Mouse (Mus musculus) ZHBTc4 (cell line): ENCODE data around the gene Bdp1.
"Not testable (repeated sequence)": the region's sequence is repeated elsewhere in the genome, so short reads cannot be mapped to it uniquely, and the experiment has no call there.

Experiments
- DNase-seq: peaks from one replicate; pipeline ENCODE4 v3.0.0-alpha.2; 2011; ENCODE audit warnings: low read depth, low spot score

Gene Bdp1

DNA sequence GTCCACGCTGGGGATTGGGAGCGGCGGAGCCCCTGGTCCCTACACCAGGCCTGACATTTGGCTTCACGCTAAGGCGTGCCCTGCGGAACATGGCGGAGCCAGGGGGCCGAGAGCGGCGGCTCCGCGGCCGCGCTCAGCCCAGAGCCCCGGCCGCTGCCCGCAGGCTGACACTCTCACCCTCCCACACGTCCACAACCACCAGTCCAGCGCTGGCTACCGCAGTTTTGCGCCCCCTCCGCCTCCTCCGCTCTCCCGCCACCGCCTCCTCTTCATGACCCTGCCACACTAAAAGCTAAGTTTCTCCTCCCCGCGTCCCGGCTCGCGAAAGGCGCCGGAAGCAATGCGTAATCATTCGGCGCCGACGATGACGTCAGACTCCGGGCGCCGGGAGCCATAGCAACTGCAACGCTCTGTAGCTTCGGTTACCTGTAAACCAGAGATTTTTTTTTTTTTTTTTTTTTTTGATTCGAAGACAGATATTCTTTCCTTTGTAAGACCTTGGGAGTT lies at the start of gene Bdp1:
Bdp1 (minus strand) TSS at position 323 of the 507 bp plus-strand sequence.
- peak; percentile 96 for DNase-seq

DNA sequence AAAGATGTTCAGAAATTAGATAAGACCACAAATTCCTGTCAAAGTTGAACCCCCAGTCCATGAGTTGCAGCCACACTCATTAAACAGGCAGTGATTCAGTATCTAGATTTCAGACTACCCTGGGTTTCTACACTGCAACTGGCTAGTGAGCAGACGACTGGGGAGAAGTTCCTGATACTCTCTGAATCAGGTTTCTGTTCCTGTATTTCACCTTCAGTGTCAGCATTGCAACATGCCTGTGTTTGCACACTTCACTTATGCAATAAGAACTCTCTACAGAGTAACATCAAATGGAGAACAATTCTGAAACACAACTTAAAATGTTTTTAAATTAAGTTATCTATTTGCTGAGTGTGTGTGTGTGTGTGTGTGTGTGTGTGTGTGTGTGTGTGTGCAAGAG lies 48.8 kb upstream of the Bdp1 start:
- DNase-seq: no peak

- DNase-seq: peak; percentile 16
Measured at GRCm38 (mm10) chr13:100141646-100142314, 37.9 kb upstream of the Bdp1 start.

GRCm38 (mm10) chr13:100125258-100125643 lies 21.4 kb upstream of the Bdp1 start:
- DNase-seq: peak; percentile 21

DNA sequence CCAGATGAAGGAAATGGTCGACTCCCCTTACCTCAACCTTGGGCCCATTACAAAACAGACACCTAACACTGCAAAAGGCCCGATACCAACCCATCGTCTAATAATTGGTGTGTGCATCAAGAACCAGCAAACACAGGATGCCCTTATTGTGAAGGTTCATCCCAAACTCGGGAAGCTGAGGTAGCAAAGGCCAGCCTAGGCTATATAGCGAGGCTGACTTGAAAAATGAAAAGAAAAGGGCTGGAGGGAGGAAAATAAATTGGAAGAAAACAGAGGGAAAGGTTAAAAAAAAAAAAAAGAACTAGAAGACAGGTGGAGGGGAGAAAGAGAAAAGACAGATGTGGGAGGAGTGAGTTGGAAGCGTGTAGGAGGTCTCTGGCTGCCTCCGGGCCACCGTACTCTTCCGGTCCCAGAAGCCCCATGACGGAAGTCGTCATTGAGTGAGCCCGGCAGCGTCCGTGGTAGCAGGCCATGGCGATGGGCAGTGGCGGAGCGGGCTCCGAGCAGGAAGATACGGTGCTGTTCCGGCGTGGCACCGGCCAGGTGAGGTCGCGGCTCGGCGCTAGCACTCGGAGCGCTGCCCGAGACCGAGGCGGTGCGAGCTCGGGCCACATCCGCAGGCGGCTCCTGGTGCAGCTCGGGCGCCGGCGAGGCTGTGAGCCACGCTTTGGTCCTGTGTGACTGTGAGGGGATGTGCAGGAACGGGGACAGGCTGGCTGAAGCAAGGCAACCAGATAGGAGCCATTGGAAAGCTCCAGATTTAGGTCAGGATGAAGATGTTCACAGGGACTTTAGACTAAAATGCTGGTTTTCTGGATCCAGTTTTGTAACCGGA lies 20.8 kb upstream of the Bdp1 start, which contains the start of gene Smn1:
Smn1 (plus strand) TSS at position 430 of the 835 bp plus-strand sequence.
- DNase-seq: peak; percentile 95

GRCm38 (mm10) chr13:100123970-100124369 lies 20.1 kb upstream of the Bdp1 start:
- DNase-seq: no peak

DNA sequence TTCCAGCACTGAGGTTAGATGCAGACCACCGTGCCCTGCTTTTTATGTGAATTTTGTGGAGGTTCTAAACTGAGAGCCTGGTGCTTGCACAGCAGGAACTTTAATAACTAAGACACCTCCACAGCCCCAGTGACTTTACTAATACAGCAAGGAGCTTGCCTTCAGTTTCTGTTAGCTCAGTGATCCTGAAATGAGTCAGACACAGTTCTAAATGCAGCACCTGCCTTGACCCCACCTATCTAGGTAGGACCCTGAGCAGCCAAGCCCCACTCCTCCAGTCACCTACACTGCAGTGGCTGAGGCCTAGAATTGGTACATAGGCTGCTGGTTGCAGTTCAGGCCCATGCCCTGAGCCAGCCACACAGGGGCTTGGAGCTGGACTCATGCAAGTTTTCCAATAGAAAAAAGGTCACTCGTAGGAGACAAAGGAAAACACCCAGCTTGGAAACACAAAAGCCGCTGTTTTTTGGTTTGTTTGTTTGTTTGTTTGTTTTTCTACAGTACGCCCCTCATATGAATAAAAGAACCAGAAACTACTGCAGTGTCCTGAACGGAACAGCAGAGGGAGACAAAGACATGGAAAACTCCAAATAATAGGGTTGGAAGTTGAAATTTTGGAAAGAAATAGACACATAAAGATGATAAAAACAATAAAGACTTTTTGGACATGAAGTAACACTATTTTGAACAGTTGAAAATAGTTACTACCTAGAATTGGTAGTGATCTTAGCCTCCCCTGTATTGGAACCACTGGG lies 8.5 kb upstream of the Bdp1 start:
- DNase-seq: peak; percentile 27

- DNase-seq: peak; percentile 85
Measured at GRCm38 (mm10) chr13:100107652-100108472, 4.0 kb upstream of the Bdp1 start, which contains the start of gene Serf1. Gene Serf1 (plus strand): TSS chr13:100108012.

DNA sequence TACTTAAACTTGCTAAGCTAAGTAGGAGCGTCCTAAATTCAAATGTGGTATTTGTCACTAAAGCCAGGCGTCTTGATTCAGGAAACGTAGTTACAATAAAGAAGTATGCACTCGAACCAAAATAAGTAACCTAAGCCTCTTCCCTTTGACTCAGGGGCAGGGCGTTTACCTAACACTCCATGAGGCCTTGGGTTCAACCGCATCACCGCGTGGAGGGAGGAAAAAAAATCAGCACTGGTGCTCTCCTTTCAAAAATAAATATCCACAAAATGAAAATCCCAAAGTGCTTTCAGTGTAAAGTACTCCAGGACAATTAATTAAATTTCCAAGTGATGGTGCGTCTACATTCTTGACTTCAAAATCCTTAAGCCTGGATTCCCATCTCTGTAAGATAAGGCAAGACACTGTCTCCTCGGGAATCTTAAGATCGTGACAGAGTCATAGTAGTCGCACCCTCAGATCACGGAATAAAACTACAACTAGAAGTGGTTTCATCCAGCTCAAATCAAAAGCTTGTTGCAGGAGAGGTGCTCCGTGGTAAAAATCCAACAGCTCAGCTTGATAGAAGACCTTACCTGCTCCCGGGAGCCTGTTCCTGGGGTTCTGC lies 715 bp downstream of the Bdp1 start:
- peak; percentile 21 for DNase-seq

- no peak for DNase-seq
Measured at GRCm38 (mm10) chr13:100098808-100099207, 5.1 kb downstream of the Bdp1 start.

GRCm38 (mm10) chr13:100071473-100071872 lies 32.4 kb downstream of the Bdp1 start:
- no peak for DNase-seq

DNA sequence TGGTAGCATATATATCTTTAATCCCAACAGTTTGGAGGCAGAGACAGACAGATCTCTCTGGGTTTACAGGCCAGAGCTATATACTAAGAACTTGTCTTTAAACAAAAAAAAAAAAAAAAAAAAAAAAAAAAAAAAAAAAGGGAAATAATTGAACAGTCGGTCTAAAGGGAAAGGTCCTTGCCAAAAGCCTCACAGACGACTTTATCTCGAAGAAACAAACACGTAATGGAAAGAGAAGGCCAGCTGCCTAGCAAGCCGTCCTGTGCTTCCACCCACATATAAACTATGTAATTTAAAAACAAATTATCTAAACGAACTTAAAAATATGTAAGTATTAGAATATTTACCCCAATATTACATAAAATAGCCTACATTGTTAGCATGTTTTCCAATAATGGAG lies 36.0 kb downstream of the Bdp1 start:
- DNase-seq: no peak

DNA sequence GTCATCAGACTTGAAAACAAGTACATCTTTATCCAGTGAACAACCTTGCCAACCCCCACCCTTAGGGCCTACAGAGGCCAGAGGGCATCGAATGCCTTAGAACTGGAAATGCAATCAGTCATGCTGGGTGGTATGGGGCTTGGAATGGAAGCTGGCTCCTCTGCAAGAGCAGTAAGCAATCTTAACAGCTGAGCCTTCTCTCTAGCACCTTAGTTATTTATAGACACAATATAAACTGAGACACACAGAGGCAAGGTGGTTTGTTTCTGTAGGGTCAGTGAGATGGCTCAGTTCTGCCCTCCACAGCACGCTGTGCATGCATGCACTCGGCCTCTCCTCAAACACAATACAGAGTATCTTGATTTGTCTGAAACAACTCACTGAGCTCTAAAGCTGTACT lies 39.9 kb downstream of the Bdp1 start:
- no peak for DNase-seq

- not testable (repeated sequence) for DNase-seq
Measured at GRCm38 (mm10) chr13:100057738-100058137, 46.1 kb downstream of the Bdp1 start.

- DNase-seq: no peak
Measured at GRCm38 (mm10) chr13:100026013-100026412, 77.9 kb downstream of the Bdp1 start.

DNA sequence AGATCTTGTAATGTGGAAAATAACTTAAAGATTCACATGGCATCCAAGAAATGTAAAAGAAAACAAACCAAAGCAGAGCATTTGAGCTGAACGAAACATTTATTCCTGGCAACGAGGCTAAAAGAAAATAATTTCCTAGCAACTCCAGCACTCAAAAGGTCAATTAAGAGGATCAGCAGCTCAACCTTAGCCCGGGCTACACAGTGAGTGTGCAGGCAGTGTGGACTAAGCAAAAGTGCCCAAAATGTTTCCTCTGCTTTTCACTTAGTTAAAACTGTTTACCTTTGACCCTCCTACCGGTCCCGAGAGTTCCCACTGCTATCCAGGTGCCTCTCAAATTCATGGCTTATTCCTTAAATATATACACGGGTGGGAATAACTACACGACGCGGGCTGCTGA lies 87.0 kb downstream of the Bdp1 start:
- DNase-seq: no peak

DNA sequence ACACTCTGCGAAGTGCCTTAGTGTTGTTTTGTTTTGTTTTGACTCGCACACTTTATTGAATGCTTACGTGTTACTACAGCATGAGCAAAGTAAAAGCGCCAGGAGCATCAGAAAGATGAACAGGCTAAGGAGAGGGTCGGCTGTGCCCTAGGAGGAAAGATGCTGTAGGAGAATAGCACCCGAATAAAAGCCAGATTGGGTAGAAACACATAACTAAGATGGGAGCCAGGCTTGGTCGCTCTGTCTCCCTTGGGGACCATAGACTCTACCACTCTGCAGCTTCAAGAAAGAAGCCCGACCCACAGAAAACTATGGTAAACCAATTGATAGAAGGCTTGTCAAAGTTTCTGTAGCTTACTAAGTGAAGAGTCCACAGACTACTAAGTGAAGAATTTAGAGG lies 87.9 kb downstream of the Bdp1 start:
- no peak for DNase-seq

DNA sequence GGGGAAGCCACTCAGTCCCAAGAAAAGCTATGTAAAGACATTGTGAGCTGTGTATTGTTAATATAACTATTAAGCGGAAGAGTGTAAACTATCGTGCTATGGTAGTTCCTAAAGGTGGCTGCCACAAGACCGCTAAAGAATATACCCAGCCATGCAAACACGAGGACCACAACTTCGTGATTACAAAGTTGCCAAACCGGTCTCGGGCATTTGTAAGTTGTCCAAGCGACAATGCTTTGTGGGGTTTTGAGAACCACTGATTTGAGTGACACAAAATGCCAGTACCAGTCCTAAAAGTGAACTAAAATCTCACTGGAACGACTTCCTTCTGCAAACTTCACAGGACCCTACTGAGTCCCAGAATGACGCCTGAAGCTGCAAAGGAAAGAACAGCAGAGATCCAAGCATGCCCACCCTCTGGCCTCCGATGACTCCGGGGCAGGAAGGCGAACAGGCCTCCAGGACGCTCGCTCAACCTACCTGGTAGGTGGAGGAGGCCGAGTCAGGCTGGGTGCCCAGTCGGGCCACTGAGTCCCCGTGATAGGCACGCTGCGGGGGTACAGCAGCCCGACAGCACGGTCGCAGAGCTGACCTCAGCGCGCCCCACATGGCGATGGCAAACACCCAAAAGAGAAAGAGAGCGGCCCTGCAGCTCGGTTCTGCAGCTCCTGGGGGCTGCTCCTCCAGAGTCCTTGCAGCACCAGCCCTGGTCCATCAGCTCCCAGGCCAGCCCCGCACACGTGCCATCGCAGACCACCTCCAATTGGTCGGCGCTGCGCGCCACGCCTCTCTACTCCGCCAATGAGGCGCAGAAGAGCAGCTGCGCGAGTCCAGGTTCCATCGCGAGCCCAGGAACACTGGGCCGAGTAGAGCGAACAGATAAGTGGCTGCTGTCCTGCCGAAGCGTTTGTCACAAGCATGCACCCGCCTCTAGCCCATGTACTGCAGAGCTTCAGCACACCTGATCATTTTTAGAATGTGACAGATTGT lies 88.7 kb downstream of the Bdp1 start, which contains the start of gene Mccc2:
Mccc2 (minus strand) TSS at position 734 of the 990 bp plus-strand sequence.
- peak; percentile 96 for DNase-seq

DNA sequence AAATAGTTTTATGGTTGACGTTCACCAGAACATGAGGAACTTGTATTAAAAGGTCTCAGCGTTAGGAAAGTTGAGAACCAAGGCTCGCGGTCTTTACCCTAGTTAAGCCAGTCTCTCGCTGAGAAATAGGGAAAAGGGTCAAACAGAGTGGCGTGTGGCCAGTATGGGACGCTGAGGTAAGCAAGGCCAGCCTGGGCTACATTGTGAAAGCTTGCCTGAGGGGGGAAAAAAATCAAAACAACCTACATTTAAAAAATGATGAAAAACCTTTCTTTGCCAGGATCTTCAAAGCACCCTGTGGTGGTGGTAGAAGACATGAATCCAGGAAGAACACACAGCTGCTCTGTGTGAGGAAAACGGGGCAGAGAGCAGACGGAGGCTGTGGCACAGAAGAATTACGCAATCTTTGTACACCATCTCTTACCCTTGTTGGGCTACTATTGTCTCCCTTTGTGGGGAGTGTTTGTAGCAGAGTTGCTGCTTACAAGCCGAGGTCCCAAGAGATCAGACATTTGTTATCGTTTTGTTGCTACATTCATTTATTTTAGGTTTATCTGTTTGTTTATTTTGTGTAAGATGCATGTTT lies 97.9 kb downstream of the Bdp1 start:
- DNase-seq: no peak
